Mouse (Mus musculus) heart, postnatal 0 days (tissue): ENCODE measurements around the gene Sned1. TPM values are rescaled to one million over a fixed set of nuclear protein-coding genes. Genes with fewer than 3 reads are reported as not detected.

Experiments used
- ATAC-seq: fragments of 200-750 bp; cut with Nextera tagmentation; 2 replicates; pipeline ENCODE4 v1.8.0; 2017; ENCODE audit warnings: low read depth, moderate number of reproducible peaks, moderate library complexity; ENCODE audit not compliant: insufficient read depth
- DNase-seq: peaks from one replicate; pipeline ENCODE4 v3.0.0-alpha.2; 2016; ENCODE audit warnings: low spot score
- H3K27ac ChIP-seq: fragments of 300-500 bp; sonication (generic); 2 replicates; pipeline ENCODE4 v1.5.1; 2014; ENCODE audit warnings: low read depth, mild to moderate bottlenecking
- H3K27me3 ChIP-seq: fragments of 300-500 bp; sonication (generic); 2 replicates; pipeline ENCODE4 v1.6.1; 2014; ENCODE audit warnings: low read length, mixed read lengths; ENCODE audit not compliant: control insufficient read depth, insufficient read depth
- H3K36me3 ChIP-seq: fragments of 300-500 bp; sonication (generic); replicated peaks from 2 replicates; pipeline ENCODE4 v1.6.1; 2014; ENCODE audit warnings: low read length, mixed read lengths; ENCODE audit not compliant: control insufficient read depth, insufficient read depth
- H3K4me1 ChIP-seq: fragments of 300-500 bp; sonication (generic); 2 replicates; pipeline ENCODE4 v1.6.1; 2014; ENCODE audit warnings: antibody characterized with exemption; ENCODE audit not compliant: control insufficient read depth, insufficient read depth
- H3K4me2 ChIP-seq: fragments of 300-500 bp; sonication (generic); 2 replicates; pipeline ENCODE4 v1.6.1; 2014; ENCODE audit warnings: low read depth, mild to moderate bottlenecking, low read length, moderate library complexity
- H3K4me3 ChIP-seq: fragments of 300-500 bp; sonication (generic); 2 replicates; pipeline ENCODE4 v1.5.1; 2014; ENCODE audit warnings: low read depth, low read length
- H3K9ac ChIP-seq: fragments of 300-500 bp; sonication (generic); replicated peaks from 2 replicates; pipeline ENCODE4 v1.6.1; 2014; ENCODE audit warnings: low read depth, low read length, mixed read lengths
- H3K9me3 ChIP-seq: fragments of 300-500 bp; sonication (generic); replicated peaks from 2 replicates; pipeline ENCODE4 v1.6.1; 2016; ENCODE audit warnings: low read length; ENCODE audit not compliant: control insufficient read depth
- CTCF ChIP-seq: IDR thresholded peaks from 2 replicates; pipeline ENCODE4 v1.5.1; 2016; ENCODE audit warnings: antibody characterized with exemption, control low read depth, low read depth
- EP300 ChIP-seq: IDR thresholded peaks from 2 replicates; pipeline ENCODE4 v1.6.1; 2016; ENCODE audit warnings: antibody characterized with exemption, low read depth
- WGBS: fragments of 180-500 bp; shearing (Covaris S2); extraction: QIAGEN DNeasy Blood & Tissue Kit; methylation state at CpG from one replicate; pipeline ENCODE4 v1.1.7; 2014; 5-methylcytosine and 5-hydroxymethylcytosine counted together
- polyA plus RNA-seq: library from polyadenylated mRNA; unstranded; fragments of >200 nt; fragmentation: Nextera tagmentation; extraction: Ambion mirVana; gene quantifications from 2 replicates; pipeline ENCODE4 v1.2.1, GENCODE M21; 2015
- total RNA-seq: library from RNA; depleted of rRNA; stranded (reverse); fragments of >200 nt; gene quantifications from 2 replicates; pipeline ENCODE4 v1.2.3, GENCODE M21; 2014; ENCODE audit warnings: low replicate concordance

The Sned1 gene
- total and polyA plus RNA-seq, 2 experiments from 2014 or later: 3.9 to 43.7 TPM

GRCm38 (mm10) chr1:93225226-93225625 is 10.4 kb upstream of the Sned1 start:
- WGBS: 42% methylated on average over 4 of the region's 4 CpGs
- H3K4me1 ChIP-seq: 0 out of 2 replicates have a peak, but pooled peaks cover 11% of the 10 kb centered on the region
- H3K9ac ChIP-seq: no peak overlapping the region
- H3K4me3 ChIP-seq: no peak overlapping the region
- TF ChIP-seq CTCF: no peak
- TF ChIP-seq EP300: no peak
- H3K9me3 ChIP-seq: no peaks in the 10 kb centered on the region
- H3K27me3 ChIP-seq: no peaks in the 10 kb centered on the region
- H3K27ac ChIP-seq: no peak overlapping the region
- DNase-seq: no peak
- no peak overlapping the region for H3K4me2 ChIP-seq
- no peaks in the 10 kb centered on the region for H3K36me3 ChIP-seq
- no peak for ATAC-seq

- Histone ChIP-seq H3K27me3 (no peaks in the 10 kb centered on the region), H3K4me2 (no peak overlapping the region), H3K36me3 (no peaks in the 10 kb centered on the region), H3K27ac (no peak overlapping the region), H3K9me3 (no peaks in the 10 kb centered on the region), H3K9ac (no peak overlapping the region), H3K4me3 (no peak overlapping the region), H3K4me1 (0 out of 2 replicates have a peak, but pooled peaks cover 11% of the 10 kb centered on the region)
- no peak for DNase-seq
- ATAC-seq: no peak
- 81% methylated on average over 5 of the region's 5 CpGs for WGBS
- TF ChIP-seq CTCF: no peak
- TF ChIP-seq EP300: no peak
Measured at GRCm38 (mm10) chr1:93225731-93226520, 9.7 kb upstream of the Sned1 start.

- no peak overlapping the region for H3K4me3 ChIP-seq
- no peak overlapping the region for H3K27ac ChIP-seq
- TF ChIP-seq CTCF: no peak
- TF ChIP-seq EP300: no peak
- no peak for ATAC-seq
- no peaks in the 10 kb centered on the region for H3K36me3 ChIP-seq
- DNase-seq: no peak
- no peak overlapping the region for H3K9ac ChIP-seq
- H3K4me2 ChIP-seq: no peak overlapping the region
- H3K9me3 ChIP-seq: no peaks in the 10 kb centered on the region
- H3K27me3 ChIP-seq: no peaks in the 10 kb centered on the region
- WGBS: 72% methylated on average over 7 of the region's 7 CpGs
- 0 out of 2 replicates have a peak, but pooled peaks cover 11% of the 10 kb centered on the region for H3K4me1 ChIP-seq
Measured at GRCm38 (mm10) chr1:93227303-93227975, 8.2 kb upstream of the Sned1 start.

GRCm38 (mm10) chr1:93227976-93228365 is 7.7 kb upstream of the Sned1 start:
- Histone ChIP-seq H3K4me1 (0 out of 2 replicates have a peak, but pooled peaks cover 11% of the 10 kb centered on the region), H3K4me3 (no peak overlapping the region), H3K36me3 (no peaks in the 10 kb centered on the region), H3K4me2 (no peak overlapping the region), H3K27me3 (no peaks in the 10 kb centered on the region), H3K27ac (no peak overlapping the region), H3K9ac (no peak overlapping the region), H3K9me3 (no peaks in the 10 kb centered on the region)
- WGBS: 92% methylated on average over 7 of the region's 7 CpGs
- TF ChIP-seq EP300 (no peak), CTCF (no peak)
- ATAC-seq: no peak
- DNase-seq: no peak

- no peak for ATAC-seq
- peaks cover 6% of the 10 kb centered on the region; the same call in 1 of the 2 replicates for H3K27me3 ChIP-seq
- H3K36me3 ChIP-seq: no peaks in the 10 kb centered on the region
- H3K4me2 ChIP-seq: no peak overlapping the region
- H3K27ac ChIP-seq: no peak overlapping the region
- TF ChIP-seq EP300: no peak
- no peak for TF ChIP-seq CTCF
- no peak overlapping the region for H3K4me3 ChIP-seq
- no peak overlapping the region for H3K9ac ChIP-seq
- DNase-seq: no peak
- H3K4me1 ChIP-seq: 0 out of 2 replicates have a peak, but pooled peaks cover 11% of the 10 kb centered on the region
- H3K9me3 ChIP-seq: no peaks in the 10 kb centered on the region
- WGBS: 80% methylated on average over 6 of the region's 6 CpGs
Measured at GRCm38 (mm10) chr1:93229221-93229620, 6.4 kb upstream of the Sned1 start.
